Mouse (Mus musculus) CH12.LX (cell line): ENCODE results near the gene Rtl5.

Source experiments
- CHD2 ChIP-seq: IDR thresholded peaks from 2 replicates; pipeline ENCODE4 v1.6.1; 2011; ENCODE audit warnings: low read length, improper control_type of control experiment
- CTCF ChIP-seq, 2 experiments: IDR thresholded peaks in 1 of 2; conservative IDR thresholded peaks in 1 of 2; 2 replicates each; pipeline ENCODE4 v1.5.1; 2011 to 2012; ENCODE audit warnings: low read depth in 2 of 2, low read length in 2 of 2, improper control_type of control experiment in 1 of 2, inconsistent platforms in 1 of 2, mild to moderate bottlenecking in 1 of 2, moderate library complexity in 1 of 2
- EP300 ChIP-seq: IDR thresholded peaks from 2 replicates; pipeline ENCODE4 v1.6.1; 2011; ENCODE audit warnings: low read length, improper control_type of control experiment
- JUND ChIP-seq: conservative IDR thresholded peaks from 2 replicates; pipeline ENCODE4 v1.6.1; 2011; ENCODE audit warnings: low read depth, low read length, improper control_type of control experiment
- MAX ChIP-seq: IDR thresholded peaks from 2 replicates; pipeline ENCODE4 v1.6.1; 2011; ENCODE audit warnings: low read length, improper control_type of control experiment
- MAZ ChIP-seq: IDR thresholded peaks from 2 replicates; pipeline ENCODE4 v1.6.1; 2012; ENCODE audit warnings: low read depth, mild to moderate bottlenecking, inconsistent platforms, low read length, improper control_type of control experiment, moderate library complexity
- MEF2A ChIP-seq: IDR thresholded peaks from 2 replicates; pipeline ENCODE4 v1.6.1; 2014; ENCODE audit warnings: low read depth, mild to moderate bottlenecking, inconsistent platforms, low read length, improper control_type of control experiment, borderline replicate concordance
- MXI1 ChIP-seq: IDR thresholded peaks from 2 replicates; pipeline ENCODE4 v1.6.1; 2011; ENCODE audit warnings: mild to moderate bottlenecking, low read depth, low read length, improper control_type of control experiment
- POLR2A ChIP-seq: IDR thresholded peaks from 2 replicates; pipeline ENCODE4 v1.6.1; 2011; ENCODE audit warnings: low read depth, mild to moderate bottlenecking, improper control_type of control experiment, low read length
- POLR2AphosphoS2 ChIP-seq: IDR thresholded peaks from 2 replicates; pipeline ENCODE4 v1.6.1; 2011; ENCODE audit warnings: low read depth, low read length, improper control_type of control experiment
- SMC3 ChIP-seq: IDR thresholded peaks from 2 replicates; pipeline ENCODE4 v1.6.1; 2011; ENCODE audit warnings: low read depth, low read length, improper control_type of control experiment
- TCF12 ChIP-seq: IDR thresholded peaks from 2 replicates; pipeline ENCODE4 v1.6.1; 2014; ENCODE audit warnings: low read depth, mild to moderate bottlenecking, inconsistent platforms, low read length, improper control_type of control experiment
- USF1 ChIP-seq: IDR thresholded peaks from 2 replicates; pipeline ENCODE4 v1.6.1; 2014; ENCODE audit warnings: low read depth, mild to moderate bottlenecking, inconsistent platforms, low read length, improper control_type of control experiment
- ZKSCAN1 ChIP-seq: IDR thresholded peaks from 2 replicates; pipeline ENCODE4 v1.6.1; 2012; ENCODE audit warnings: low read depth, inconsistent platforms, low read length, improper control_type of control experiment, borderline replicate concordance

DNA sequence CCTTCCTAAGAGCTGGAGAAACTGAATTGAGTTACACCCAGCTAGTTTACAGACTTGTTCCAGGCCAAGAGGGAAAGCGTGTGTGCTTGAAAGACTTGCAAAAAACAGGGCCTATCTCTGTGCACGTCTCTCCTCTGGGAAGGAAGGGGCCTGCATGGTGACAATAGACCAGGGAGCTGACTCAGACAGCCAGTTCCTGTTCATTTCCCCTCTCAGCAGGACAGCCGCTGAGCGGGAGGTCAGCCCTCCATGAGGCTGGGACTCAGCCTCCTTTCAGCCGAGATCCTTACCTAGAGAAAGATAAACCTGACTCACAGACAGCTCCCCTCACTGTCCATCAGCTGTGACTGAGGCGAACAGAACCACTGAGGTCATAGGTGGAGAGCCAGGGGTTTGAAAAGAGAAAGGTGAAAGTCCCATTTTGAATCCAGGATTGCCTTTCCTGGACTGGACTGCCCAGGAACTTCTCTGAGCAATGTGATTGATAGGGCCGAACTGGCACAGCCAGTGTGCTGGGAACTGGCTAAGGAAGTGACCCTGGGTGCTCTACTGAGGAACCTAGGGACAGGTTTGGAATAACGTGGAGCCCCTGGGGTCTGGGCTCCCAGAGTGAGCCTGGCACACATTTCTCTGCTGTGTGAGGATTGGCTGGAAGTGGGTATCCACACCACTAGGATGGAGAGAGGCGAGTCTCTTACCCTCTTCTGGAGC is 53.7 kb downstream of the Rtl5 start:
- TF ChIP-seq POLR2A: no peak
- TF ChIP-seq CTCF (conservative IDR thresholded peaks at IDR 0.05 in 1 of 2, IDR thresholded peaks at IDR 0.05 in 1 of 2; ENCODE audit: low read depth in 2 of 2, low read length in 2 of 2): no peak
- no peak for TF ChIP-seq USF1
- no peak for TF ChIP-seq MXI1
- TF ChIP-seq TCF12: no peak
- no peak for TF ChIP-seq MEF2A
- TF ChIP-seq JUND: no peak
- TF ChIP-seq POLR2AphosphoS2: no peak
- no peak for TF ChIP-seq MAZ
- TF ChIP-seq CHD2: no peak
- TF ChIP-seq ZKSCAN1: no peak
- TF ChIP-seq SMC3: no peak
- TF ChIP-seq MAX: no peak
- TF ChIP-seq EP300: no peak
